Mouse (Mus musculus) kidney, postnatal 0 days (tissue): ENCODE measurements around the gene Tifab. TPM values are rescaled to one million over a fixed set of nuclear protein-coding genes. Genes with fewer than 3 reads are reported as not detected.
A peak's percentile ranks its signal among the peaks of the same experiment; 100 is the strongest.

Source experiments
- ATAC-seq: fragments of 200-750 bp; cut with Nextera tagmentation; replicated peaks from 2 replicates; pipeline ENCODE4 v1.8.0; 2017; ENCODE audit warnings: low read depth, moderate number of reproducible peaks, moderate TSS enrichment, moderate library complexity; ENCODE audit not compliant: low FRiP score
- DNase-seq: peaks from one replicate; pipeline ENCODE4 v3.0.0-alpha.2; 2016; ENCODE audit warnings: low spot score
- H3K27ac ChIP-seq: fragments of 300-500 bp; sonication (generic); 2 replicates; pipeline ENCODE4 v1.5.1; 2014; ENCODE audit warnings: mild to moderate bottlenecking
- H3K27me3 ChIP-seq: fragments of 300-500 bp; sonication (generic); 2 replicates; pipeline ENCODE4 v1.6.1; 2014; ENCODE audit warnings: low read length, mixed read lengths; ENCODE audit not compliant: insufficient read depth
- H3K36me3 ChIP-seq: fragments of 300-500 bp; sonication (generic); 2 replicates; pipeline ENCODE4 v1.6.1; 2014; ENCODE audit warnings: low read length, mixed read lengths; ENCODE audit not compliant: insufficient read depth
- H3K4me1 ChIP-seq: fragments of 300-500 bp; sonication (generic); replicated peaks from 2 replicates; pipeline ENCODE4 v1.6.1; 2014; ENCODE audit warnings: antibody characterized with exemption, low read length, mixed read lengths; ENCODE audit not compliant: insufficient read depth
- H3K4me2 ChIP-seq: fragments of 300-500 bp; sonication (generic); 2 replicates; pipeline ENCODE4 v1.6.1; 2014; ENCODE audit warnings: mild to moderate bottlenecking, low read length, moderate library complexity, mixed read lengths
- H3K4me3 ChIP-seq: fragments of 300-500 bp; sonication (generic); replicated peaks from 2 replicates; pipeline ENCODE4 v1.5.1; 2014; ENCODE audit warnings: low read depth, low read length
- H3K9ac ChIP-seq: fragments of 300-500 bp; sonication (generic); 2 replicates; pipeline ENCODE4 v1.6.1; 2014; ENCODE audit warnings: low read depth, low read length
- H3K9me3 ChIP-seq: fragments of 300-500 bp; sonication (generic); replicated peaks from 2 replicates; pipeline ENCODE4 v1.6.1; 2016; ENCODE audit warnings: low read length, inconsistent platforms, mixed read lengths
- CTCF ChIP-seq: IDR thresholded peaks from 2 replicates; pipeline ENCODE4 v1.5.1; 2016; ENCODE audit warnings: antibody characterized with exemption, low read depth, mild to moderate bottlenecking, moderate library complexity
- WGBS: fragments of 180-500 bp; shearing (Covaris S2); extraction: QIAGEN DNeasy Blood & Tissue Kit; methylation state at CpG from one replicate; pipeline ENCODE4 v1.1.7; 2014; 5-methylcytosine and 5-hydroxymethylcytosine counted together
- polyA plus RNA-seq: library from polyadenylated mRNA; unstranded; fragments of >200 nt; fragmentation: Nextera tagmentation; extraction: Ambion mirVana; gene quantifications from 2 replicates; pipeline ENCODE4 v1.2.1, GENCODE M21; 2015

Tifab gene
- polyA plus RNA-seq, 1 experiment from 2014 or later = 2.0 TPM

GRCm38 (mm10) chr13:56183687-56184086 lies 5.0 kb upstream of the Tifab start:
- H3K27ac ChIP-seq = no peak overlapping the region

GRCm38 (mm10) chr13:56181424-56181823 lies 2.7 kb upstream of the Tifab start:
- no peak for ATAC-seq
- 69% methylated on average over 8 of the region's 8 CpGs for WGBS
- no peak overlapping the region for H3K9ac ChIP-seq
- no peaks in the 10 kb centered on the region for H3K27me3 ChIP-seq
- H3K4me1 ChIP-seq = no peaks in the 10 kb centered on the region
- no peak overlapping the region for H3K4me2 ChIP-seq
- no peak for TF ChIP-seq CTCF
- H3K4me3 ChIP-seq = no peak overlapping the region
- DNase-seq = no peak
- H3K36me3 ChIP-seq = no peaks in the 10 kb centered on the region
- no peak overlapping the region for H3K27ac ChIP-seq
- H3K9me3 ChIP-seq = no peaks in the 10 kb centered on the region

More at GRCm38 (mm10) chr13:56183687-56184086, 5.0 kb upstream of the Tifab start:
- no peaks in the 10 kb centered on the region for H3K36me3 ChIP-seq
- H3K9me3 ChIP-seq = no peaks in the 10 kb centered on the region
- no peak overlapping the region for H3K9ac ChIP-seq
- 88% methylated on average over 5 of the region's 5 CpGs for WGBS
- ATAC-seq (no peak), DNase-seq (no peak)
- H3K4me2 ChIP-seq = no peak overlapping the region
- TF ChIP-seq CTCF = no peak
- no peaks in the 10 kb centered on the region for H3K4me1 ChIP-seq
- no peaks in the 10 kb centered on the region for H3K27me3 ChIP-seq
- no peak overlapping the region for H3K4me3 ChIP-seq

- no peak overlapping the region for H3K4me3 ChIP-seq
- no peak for ATAC-seq
- 75% methylated on average over 9 of the region's 9 CpGs for WGBS
- H3K9ac ChIP-seq = no peak overlapping the region
- TF ChIP-seq CTCF = no peak
- no peaks in the 10 kb centered on the region for H3K4me1 ChIP-seq
- H3K36me3 ChIP-seq = no peaks in the 10 kb centered on the region
- no peak overlapping the region for H3K4me2 ChIP-seq
- no peak for DNase-seq
- H3K27ac ChIP-seq = no peak overlapping the region
- H3K27me3 ChIP-seq = no peaks in the 10 kb centered on the region
- no peaks in the 10 kb centered on the region for H3K9me3 ChIP-seq
Observed at GRCm38 (mm10) chr13:56176310-56176709, 2.4 kb downstream of the Tifab start.

GRCm38 (mm10) chr13:56175848-56176247 lies 2.8 kb downstream of the Tifab start:
- H3K4me3 ChIP-seq = no peak overlapping the region
- H3K4me2 ChIP-seq = no peak overlapping the region
- H3K9ac ChIP-seq = no peak overlapping the region
- 39% methylated on average over 4 of the region's 4 CpGs for WGBS
- no peaks in the 10 kb centered on the region for H3K4me1 ChIP-seq
- no peak overlapping the region for H3K27ac ChIP-seq
- TF ChIP-seq CTCF = no peak
- no peaks in the 10 kb centered on the region for H3K36me3 ChIP-seq
- H3K9me3 ChIP-seq = no peaks in the 10 kb centered on the region
- DNase-seq = no peak
- ATAC-seq = no peak
- no peaks in the 10 kb centered on the region for H3K27me3 ChIP-seq

- H3K27ac ChIP-seq = peak overlapping the region; percentile 48; the same call in 1 of the 2 replicates
- H3K4me2 ChIP-seq = no peak overlapping the region
- WGBS = 49% methylated on average over 7 of the region's 7 CpGs
Observed at GRCm38 (mm10) chr13:56172901-56173545, 5.7 kb downstream of the Tifab start.

GRCm38 (mm10) chr13:56172106-56172505 lies 6.6 kb downstream of the Tifab start:
- no peak overlapping the region for H3K4me3 ChIP-seq
- peak; percentile 40 for DNase-seq
- no peak for ATAC-seq
- H3K4me1 ChIP-seq = no peaks in the 10 kb centered on the region
- no peaks in the 10 kb centered on the region for H3K9me3 ChIP-seq
- H3K27ac ChIP-seq = no peak overlapping the region
- H3K9ac ChIP-seq = no peak overlapping the region
- no peaks in the 10 kb centered on the region for H3K27me3 ChIP-seq
- H3K36me3 ChIP-seq = no peaks in the 10 kb centered on the region
- WGBS = 77% methylated on average over 7 of the region's 7 CpGs
- H3K4me2 ChIP-seq = no peak overlapping the region
- no peak; the same call in 1 of the 2 replicates for TF ChIP-seq CTCF

More at GRCm38 (mm10) chr13:56172901-56173545, 5.7 kb downstream of the Tifab start:
- H3K4me3 ChIP-seq = no peak overlapping the region
- no peak for TF ChIP-seq CTCF
- DNase-seq = no peak
- no peaks in the 10 kb centered on the region for H3K36me3 ChIP-seq
- ATAC-seq = no peak
- no peaks in the 10 kb centered on the region for H3K4me1 ChIP-seq
- H3K9me3 ChIP-seq = no peaks in the 10 kb centered on the region
- H3K9ac ChIP-seq = no peak overlapping the region
- no peaks in the 10 kb centered on the region for H3K27me3 ChIP-seq

- H3K27me3 ChIP-seq = no peaks in the 10 kb centered on the region
- no peaks in the 10 kb centered on the region for H3K36me3 ChIP-seq
- no peak for TF ChIP-seq CTCF
- H3K27ac ChIP-seq = no peak overlapping the region
- ATAC-seq = no peak
- H3K4me3 ChIP-seq = no peak overlapping the region
- no peak overlapping the region for H3K9ac ChIP-seq
- 71% methylated on average over 3 of the region's 3 CpGs for WGBS
- H3K9me3 ChIP-seq = no peaks in the 10 kb centered on the region
- H3K4me2 ChIP-seq = no peak overlapping the region
- DNase-seq = peak; percentile 27
- H3K4me1 ChIP-seq = no peaks in the 10 kb centered on the region
Observed at GRCm38 (mm10) chr13:56168403-56168781, 10.3 kb downstream of the Tifab start.
